Mouse (Mus musculus) pancreas, adult 10 weeks (tissue): ENCODE results near the gene Mmp9. TPM values are rescaled to one million over a fixed set of nuclear protein-coding genes. Genes with fewer than 3 reads are reported as not detected.

ENCODE experiments used
- polyA plus RNA-seq: library from polyadenylated mRNA; stranded (reverse); fragments of 350-450 nt; fragmentation: Illumina TruSeq; extraction: RNeasy Lipid Tissue Mini Kit (QIAGEN cat#74804); gene quantifications from one replicate; pipeline ENCODE4 v1.2.3, GENCODE M21; 2015; ENCODE audit warnings: low read depth, low replicate concordance; ENCODE audit not compliant: insufficient read depth

The Mmp9 gene
- 6.0 TPM for polyA plus RNA-seq

GRCm38 (mm10) chr2:164940140-164940830, at the start of gene Mmp9:
Gene Mmp9 (plus strand): TSS chr2:164940780.

GRCm38 (mm10) chr2:164911086-164912048, 29.2 kb upstream of the Mmp9 start, which contains the start of gene Zfp335:
Gene Zfp335 (minus strand): TSS chr2:164911757.

GRCm38 (mm10) chr2:164960716-164961441, 20.3 kb downstream of the Mmp9 start, which contains the start of gene Slc12a5:
Gene Slc12a5 (plus strand): TSS chr2:164960802.

Other genes starting within 250 kb of the Mmp9 start
- not detected for gene Spint4, start 242.3 kb upstream of the Mmp9 start, polyA plus RNA-seq
- gene Spint5, start 225.5 kb upstream of the Mmp9 start, polyA plus RNA-seq: not detected
- gene Wfdc3, start 194.8 kb upstream of the Mmp9 start, polyA plus RNA-seq: 2.3 TPM
- 6.2 TPM for gene Dnttip1, start 194.8 kb upstream of the Mmp9 start, polyA plus RNA-seq
- not detected for gene Ube2c, start 170.9 kb upstream of the Mmp9 start, polyA plus RNA-seq
- gene Tnnc2, start 160.8 kb upstream of the Mmp9 start, polyA plus RNA-seq: not detected
- gene Snx21, start 155.0 kb upstream of the Mmp9 start, polyA plus RNA-seq: 7.6 TPM
- gene Acot8, start 135.9 kb upstream of the Mmp9 start, polyA plus RNA-seq: 3.7 TPM
- 1.3 TPM for gene Zswim3, start 135.7 kb upstream of the Mmp9 start, polyA plus RNA-seq
- 2.2 TPM for gene Zswim1, start 118.1 kb upstream of the Mmp9 start, polyA plus RNA-seq
- not detected for gene Spata25, start 112.2 kb upstream of the Mmp9 start, polyA plus RNA-seq
- gene Ctsa, start 107.9 kb upstream of the Mmp9 start, polyA plus RNA-seq: 25.7 TPM
- gene Neurl2, start 107.3 kb upstream of the Mmp9 start, polyA plus RNA-seq: 0.87 TPM
- 49.6 TPM for gene Pltp, start 83.1 kb upstream of the Mmp9 start, polyA plus RNA-seq
- 14.1 TPM for gene Pcif1, start 61.5 kb upstream of the Mmp9 start, polyA plus RNA-seq
- 5.1 TPM for gene Zfp335, start 29.0 kb upstream of the Mmp9 start, polyA plus RNA-seq
- 2.0 TPM for gene Slc12a5, start 20.0 kb downstream of the Mmp9 start, polyA plus RNA-seq
- 8.9 TPM for gene Ncoa5, start 94.1 kb downstream of the Mmp9 start, polyA plus RNA-seq
- not detected for gene Cd40, start 114.8 kb downstream of the Mmp9 start, polyA plus RNA-seq
- gene 1700025C18Rik, start 150.0 kb downstream of the Mmp9 start, polyA plus RNA-seq: not detected